Mouse (Mus musculus) retina, embryonic 14.5 days (tissue): Measurements from ENCODE around the gene Hif3a.
A peak's percentile ranks its signal among the peaks of the same experiment; 100 is the strongest.
"Not testable (repeated sequence)": the region's sequence is repeated elsewhere in the genome, so short reads cannot be mapped to it uniquely, and the experiment has no call there.

Source experiments
- DNase-seq: peaks from one replicate; pipeline ENCODE4 v3.0.0-alpha.2; 2015; ENCODE audit warnings: low spot score

The Hif3a gene

GRCm38 (mm10) chr7:17062389-17062788 is at the start of gene Hif3a:
Hif3a (minus strand) TSS chr7:17062427.
- DNase-seq = peak; percentile 85

GRCm38 (mm10) chr7:17101631-17102030 is 39.4 kb upstream of the Hif3a start:
- not testable (repeated sequence) for DNase-seq

DNA sequence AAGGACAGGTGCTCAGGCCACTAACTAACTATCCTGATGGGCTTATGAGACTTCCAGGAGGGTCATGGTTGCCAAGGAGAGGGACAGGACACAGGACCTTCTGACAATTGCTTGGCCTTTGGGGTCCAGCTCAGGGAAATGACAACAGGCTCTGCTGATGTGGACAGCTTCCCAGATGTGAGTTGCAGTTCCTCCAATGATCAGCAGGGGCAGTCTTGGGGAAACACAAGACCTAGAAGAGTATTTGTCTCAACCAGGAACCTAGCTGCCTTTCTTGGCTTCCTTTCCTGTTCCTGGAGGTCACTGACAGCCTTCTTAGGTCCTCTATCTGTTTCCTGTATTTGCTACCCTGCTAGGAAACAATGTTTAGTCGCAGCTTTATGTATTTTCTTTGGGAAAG is 29.1 kb upstream of the Hif3a start:
- peak; percentile 40 for DNase-seq

DNA sequence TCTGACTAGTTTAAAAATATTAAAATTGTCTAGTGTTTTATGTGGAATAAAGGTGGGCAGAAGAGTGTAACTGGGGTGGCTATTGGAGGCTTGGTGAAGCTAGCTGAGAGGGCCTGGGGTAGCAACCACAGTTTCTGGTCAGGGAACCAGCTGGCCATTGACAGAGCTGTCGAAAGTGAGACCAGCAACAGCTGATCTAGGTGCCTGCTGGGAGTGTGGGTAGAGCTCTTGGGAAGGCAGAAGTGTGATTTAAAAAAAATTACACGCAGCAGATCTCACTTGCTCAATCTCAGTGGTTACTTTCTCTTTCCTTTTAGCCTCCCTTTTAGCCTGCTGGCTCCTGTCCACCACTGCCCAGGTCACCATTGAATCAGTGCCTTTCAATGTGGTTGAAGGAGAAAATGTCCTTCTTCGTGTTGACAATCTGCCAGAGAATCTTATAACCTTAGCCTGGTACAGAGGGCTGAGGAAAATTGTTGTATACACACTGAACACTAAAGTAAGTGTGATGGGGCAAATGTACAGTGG is 27.9 kb upstream of the Hif3a start:
- DNase-seq = no peak

DNA sequence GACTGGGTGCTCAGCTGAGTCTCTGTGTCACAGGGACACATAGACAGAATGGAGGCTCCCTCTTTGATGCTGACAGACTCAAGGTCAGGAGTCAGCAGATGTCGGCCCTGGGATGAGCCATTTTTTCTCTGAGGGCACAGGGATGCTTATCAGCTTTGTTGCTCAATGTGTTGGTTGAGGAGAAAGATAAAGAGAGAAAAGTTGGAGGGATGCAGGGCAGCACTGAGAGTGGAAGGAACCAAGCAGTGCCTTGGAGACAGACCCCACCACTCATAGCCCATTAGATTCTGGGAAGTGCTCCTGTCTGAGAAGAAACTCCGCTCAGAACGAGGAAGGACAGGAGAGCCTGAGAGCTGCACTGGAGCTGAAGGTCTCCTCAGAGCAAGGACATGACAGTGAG is 25.5 kb upstream of the Hif3a start:
- DNase-seq = no peak

- no peak for DNase-seq
These were observed 20.5 kb upstream of the Hif3a start for GRCm38 (mm10) chr7:17082766-17083165.

GRCm38 (mm10) chr7:17078076-17078654 is 15.9 kb upstream of the Hif3a start:
- DNase-seq = no peak

DNA sequence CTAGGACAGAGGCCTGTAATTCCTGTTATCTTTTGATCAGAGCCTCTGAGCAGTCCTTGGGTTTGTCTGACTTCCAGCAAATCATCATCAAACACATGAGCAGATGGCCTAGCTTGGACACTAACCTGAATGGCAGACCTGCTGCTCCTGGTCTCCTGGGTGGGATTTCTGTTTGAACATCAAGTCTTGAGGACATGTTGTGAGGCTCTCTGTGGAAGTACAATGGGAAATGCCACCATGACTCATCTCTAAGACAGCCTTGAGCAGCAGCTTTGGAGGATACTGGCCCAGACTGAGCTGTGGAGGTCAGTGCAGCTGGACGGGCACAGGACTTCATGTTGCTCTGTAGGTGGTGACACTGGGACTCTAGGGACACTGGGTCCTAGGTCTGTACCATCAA is 14.3 kb upstream of the Hif3a start:
- no peak for DNase-seq

GRCm38 (mm10) chr7:17073904-17074615 is 11.8 kb upstream of the Hif3a start, which contains the start of gene Psg16:
Psg16 (plus strand) TSS chr7:17074040.
- peak; percentile 87 for DNase-seq

DNA sequence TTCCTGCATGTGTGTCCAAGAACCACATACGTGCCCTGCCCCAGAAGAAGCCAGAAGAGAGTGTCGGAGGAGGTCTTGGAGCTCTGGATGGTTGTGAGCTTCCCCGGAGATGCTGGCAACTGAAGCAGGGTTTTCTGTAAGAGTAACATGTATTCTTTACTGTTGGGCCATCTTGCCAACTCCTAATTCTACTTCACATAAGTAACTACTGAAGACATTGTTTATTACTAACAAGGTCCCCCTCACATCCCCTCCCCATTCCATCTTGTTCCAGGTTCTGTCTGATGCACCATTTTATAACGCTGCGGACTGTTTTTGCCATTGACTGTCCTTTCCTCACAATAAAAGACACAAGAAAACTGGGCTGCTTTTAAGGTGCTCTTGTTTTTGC is 11.3 kb upstream of the Hif3a start:
- no peak for DNase-seq

GRCm38 (mm10) chr7:17067651-17068050 is 5.4 kb upstream of the Hif3a start:
- DNase-seq = not testable (repeated sequence)

- DNase-seq = no peak
These were observed 4.8 kb upstream of the Hif3a start for GRCm38 (mm10) chr7:17067000-17067399.

- peak; percentile 94 for DNase-seq
These were observed 4.2 kb upstream of the Hif3a start for GRCm38 (mm10) chr7:17066412-17066811.

- DNase-seq = no peak
These were observed 3.4 kb upstream of the Hif3a start for GRCm38 (mm10) chr7:17065620-17066019.

GRCm38 (mm10) chr7:17062845-17063244 is 618 bp upstream of the Hif3a start:
- DNase-seq = peak; percentile 28

GRCm38 (mm10) chr7:17060782-17061605 is 1.2 kb downstream of the Hif3a start:
- DNase-seq = no peak

- peak; percentile 34 for DNase-seq
These were observed 2.0 kb downstream of the Hif3a start for GRCm38 (mm10) chr7:17060031-17060781.

- DNase-seq = no peak
These were observed 2.8 kb downstream of the Hif3a start for GRCm38 (mm10) chr7:17059463-17059844.

DNA sequence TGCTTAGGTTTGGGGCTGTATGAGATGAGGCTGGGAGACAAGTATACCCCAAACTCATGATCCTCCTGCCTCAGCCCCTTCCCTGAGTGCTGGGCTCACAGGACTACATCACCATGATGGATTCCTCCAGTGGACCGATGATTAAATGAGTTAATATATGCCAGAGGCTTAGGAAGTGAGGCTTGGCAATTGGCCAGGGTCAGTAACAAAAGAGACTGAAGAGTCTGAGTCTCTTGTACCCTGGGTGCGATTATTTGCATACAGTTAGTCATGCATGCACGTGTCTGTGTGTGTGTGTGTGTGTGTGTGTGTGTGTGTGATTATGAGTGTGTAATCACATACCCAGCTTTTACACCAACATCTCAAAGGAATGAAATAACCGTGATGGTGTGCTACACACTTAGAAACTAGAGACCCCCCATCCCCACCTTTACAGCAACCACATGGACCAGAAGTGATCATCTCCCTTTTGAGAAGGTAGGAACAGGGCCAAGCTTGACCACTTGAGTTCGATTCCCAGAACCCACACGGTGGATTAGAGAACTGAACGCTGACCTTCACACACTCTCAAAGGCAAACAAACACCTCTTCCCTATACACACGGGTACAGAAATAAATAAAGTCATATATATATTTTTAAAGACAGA is 3.3 kb downstream of the Hif3a start:
- DNase-seq = peak; percentile 31

DNA sequence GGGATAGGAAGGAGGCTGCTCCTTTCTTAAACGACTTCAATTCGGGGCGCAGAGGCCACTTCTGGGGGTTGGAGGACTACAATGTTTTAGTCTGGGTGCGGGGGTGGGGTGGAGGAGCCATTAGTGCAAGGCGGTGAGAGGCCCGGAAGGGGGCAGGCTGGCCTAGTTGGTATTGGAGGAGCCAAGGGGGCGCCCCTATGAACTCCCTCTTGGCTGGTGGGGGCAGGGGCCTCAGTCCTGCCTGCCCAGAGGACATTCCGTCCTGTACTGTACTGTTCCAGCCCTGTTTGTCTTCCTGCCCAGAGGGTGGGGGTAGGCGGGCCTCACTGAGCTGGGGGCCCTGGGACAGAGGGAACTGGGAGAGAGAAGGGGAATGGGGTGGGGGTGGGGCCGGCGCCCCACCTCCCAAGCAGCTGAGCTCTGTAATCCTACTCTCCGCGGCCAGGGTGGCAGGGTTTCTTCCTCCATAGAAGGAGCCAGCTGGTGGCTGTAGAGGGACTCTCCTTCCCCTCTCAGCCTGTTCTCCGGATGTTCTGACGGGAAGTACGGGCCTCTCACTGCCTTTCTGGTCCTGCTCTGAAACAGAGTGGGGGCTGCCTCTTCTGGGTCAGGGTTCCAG is 4.0 kb downstream of the Hif3a start:
- peak; percentile 74 for DNase-seq
